Mouse (Mus musculus) retina, postnatal 7 days (tissue): ENCODE measurements around the gene Wdr26.

Experiments used
- DNase-seq: peaks from one replicate; pipeline ENCODE4 v3.0.0-alpha.2; 2012; ENCODE audit warnings: low read depth, low spot score

Gene Wdr26

DNA sequence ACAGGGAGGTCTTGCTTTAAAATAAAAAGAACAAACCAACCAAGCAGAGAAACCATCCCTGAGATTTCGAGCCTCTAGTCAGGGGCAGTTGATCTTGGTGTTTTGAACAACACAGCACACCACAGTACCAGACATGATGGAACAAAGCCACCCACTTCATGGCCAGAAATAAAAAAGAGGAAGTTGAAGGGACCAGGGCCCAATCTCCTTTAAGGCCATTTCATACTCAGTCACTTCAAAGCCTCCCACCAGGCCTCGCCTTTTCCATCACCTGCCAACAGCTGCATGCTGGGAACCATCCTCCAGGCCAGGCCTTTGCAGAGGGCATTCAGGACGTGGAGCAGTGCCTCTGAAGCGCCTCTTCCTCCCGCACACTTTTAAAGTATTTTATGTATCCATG lies 25.5 kb upstream of the Wdr26 start:
- DNase-seq, result no peak

DNA sequence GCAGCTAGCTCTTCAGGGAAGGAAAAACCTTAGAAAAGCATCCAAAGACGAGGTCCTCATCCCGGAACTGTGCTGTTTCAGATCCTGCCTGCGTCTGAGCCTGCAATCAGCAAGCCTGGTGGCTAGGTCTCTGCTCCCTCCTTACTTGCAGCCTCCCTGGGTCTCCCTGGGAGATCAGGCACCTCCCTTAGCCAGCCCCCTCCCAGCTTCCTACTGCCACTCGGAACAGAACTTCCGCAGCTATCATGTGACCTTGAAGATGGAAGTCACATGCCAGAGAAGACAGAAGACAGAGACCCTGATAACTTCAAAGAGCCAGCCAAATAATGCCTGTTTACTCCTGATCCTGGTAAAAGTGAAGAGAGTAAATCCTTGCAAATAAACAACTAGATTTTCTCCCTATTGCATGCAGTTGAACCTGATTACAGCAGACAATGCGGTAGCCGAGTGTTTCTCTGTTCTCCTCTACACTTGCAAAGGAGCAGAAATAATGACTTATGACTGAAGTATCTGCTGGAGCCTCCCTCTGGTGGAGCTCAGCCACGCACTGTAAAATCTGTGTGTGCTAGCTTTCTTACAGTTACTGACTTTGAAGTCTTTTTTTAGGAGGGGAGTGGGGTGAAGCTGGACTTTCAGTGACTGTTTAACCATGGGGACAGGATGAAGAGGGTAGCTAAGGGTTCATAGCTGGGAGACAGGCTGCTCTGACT lies 22.7 kb upstream of the Wdr26 start:
- DNase-seq, result no peak

DNA sequence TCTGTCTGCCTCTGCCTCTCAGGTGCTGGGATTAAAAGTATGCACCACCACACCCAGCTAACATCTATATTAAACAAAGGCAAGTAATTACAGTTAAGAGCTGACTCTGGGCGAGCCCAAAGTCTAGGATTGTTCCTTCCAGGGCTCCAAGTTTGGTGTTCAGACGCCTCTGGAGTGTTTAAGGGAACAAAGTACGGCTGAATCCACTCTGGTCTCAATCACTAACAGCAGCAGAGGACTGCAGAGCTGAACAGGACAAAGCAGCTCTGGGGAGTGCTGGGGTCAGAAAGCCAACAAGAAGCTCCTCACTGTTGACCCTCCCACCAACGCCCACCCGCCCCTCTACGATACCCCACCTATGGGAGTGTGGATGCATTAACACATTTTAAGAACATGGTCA lies 21.9 kb upstream of the Wdr26 start:
- DNase-seq, result no peak

DNA sequence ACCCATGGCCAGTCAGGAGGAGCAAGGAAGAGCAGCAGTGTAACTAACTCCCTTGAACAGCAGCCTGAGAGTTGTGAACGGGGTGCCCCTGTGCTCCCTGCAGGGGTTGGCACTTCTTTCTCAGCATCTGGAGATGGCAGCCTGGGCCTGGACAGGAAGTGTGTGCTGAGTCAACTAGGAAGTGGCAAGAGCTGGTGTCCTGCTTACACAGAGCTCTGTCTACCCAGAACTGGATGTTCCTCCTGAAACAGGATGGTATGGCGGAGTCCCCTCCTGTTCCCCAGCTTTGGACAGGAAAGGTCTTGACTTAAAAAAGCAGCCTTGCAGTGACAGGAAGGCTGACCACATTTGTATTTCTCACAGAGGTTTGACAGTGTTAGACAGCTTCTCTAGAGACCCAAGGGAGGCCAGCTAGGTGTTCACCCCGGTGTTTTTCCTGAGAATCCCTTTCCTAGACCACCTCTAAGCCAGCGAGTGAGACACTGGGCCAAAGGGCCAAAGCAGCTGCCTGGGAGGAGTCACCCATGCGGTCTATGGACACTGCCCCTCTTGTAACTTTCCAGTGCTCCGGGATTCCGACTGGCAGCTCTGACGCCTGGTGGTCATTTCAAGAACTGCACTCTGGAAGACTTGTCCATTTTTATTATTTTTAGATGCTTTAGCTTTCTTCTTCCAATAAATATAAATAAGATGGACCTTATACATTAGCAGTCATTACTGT lies 20.7 kb upstream of the Wdr26 start:
- DNase-seq, result peak; percentile 53

DNA sequence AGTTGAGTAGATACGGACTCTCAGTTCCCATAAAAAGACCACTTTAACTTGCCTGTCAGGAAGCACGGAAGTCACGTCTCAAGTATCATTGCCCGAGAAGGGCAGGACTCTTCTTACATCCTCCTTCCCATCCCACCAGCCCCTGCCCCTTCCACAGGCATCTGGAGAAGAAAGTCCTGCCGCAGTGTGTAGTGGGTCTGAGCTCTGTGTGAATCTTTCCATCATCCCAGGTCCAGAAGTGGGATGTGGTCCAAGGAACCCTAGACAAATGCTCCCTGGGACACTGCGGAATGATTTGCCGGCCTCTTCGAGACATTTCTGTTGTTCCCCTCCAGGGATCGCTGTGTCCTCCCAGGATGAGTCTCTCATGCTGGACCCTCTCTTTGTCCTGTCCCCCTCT lies 20.0 kb upstream of the Wdr26 start:
- no peak for DNase-seq

DNA sequence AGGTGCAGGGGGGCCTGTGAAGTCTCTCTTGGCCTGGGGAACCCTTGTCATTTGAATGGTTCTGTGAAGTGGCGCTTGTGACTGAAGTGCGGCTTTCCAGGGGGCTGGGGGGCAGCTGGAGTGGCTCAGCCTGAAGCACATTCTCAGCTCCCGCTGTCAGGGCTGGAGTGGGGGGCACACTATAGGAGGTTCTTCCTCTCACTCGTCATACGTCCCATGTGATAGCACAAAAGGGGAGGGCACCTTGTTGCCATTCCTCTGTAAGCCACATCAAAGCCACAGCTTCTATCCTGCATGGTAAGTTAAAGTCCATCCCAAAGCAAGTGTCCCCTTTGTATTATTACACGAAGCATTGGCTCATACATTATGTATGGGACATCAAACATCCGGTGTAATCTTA lies 19.5 kb upstream of the Wdr26 start:
- no peak for DNase-seq

DNA sequence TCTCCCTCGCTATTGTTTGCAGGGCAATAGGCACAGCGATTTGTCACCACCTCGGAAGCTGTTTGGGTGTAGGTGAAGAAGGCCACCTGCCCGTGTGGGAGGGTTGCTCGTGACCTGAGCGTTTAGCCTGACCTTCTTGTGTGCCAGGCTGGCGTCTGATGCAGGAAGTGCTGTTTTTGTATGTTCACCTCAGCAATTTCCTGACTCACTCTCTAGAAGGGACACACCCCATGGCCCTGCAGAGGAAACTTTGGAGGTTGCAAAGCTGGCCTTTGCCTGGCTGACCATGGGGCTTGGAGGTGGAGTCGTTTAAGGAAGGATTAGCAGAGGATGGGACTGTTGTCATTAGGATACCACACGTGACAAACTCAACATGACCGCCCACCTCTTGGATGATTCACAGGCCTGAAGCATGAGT lies 18.9 kb upstream of the Wdr26 start:
- DNase-seq, result no peak

DNA sequence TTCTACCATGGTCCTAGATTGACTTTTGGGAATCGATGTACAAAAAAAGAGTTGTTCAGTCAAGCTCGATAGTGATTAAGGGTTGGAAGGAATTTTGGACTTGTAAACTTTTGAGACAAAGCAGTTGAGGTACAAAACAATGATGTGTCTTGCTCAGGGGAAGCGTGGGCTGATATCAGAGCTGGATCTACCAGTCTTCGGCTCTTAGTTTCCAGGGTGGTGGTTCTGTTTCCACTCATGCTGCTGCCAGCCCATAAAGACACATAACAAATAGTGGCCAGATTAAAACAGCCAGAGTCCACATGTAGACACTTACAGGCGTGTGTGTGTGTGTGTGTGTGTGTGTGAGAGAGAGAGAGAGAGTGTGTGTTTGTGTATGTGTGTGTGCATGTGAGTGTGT lies 17.2 kb upstream of the Wdr26 start:
- no peak for DNase-seq

DNA sequence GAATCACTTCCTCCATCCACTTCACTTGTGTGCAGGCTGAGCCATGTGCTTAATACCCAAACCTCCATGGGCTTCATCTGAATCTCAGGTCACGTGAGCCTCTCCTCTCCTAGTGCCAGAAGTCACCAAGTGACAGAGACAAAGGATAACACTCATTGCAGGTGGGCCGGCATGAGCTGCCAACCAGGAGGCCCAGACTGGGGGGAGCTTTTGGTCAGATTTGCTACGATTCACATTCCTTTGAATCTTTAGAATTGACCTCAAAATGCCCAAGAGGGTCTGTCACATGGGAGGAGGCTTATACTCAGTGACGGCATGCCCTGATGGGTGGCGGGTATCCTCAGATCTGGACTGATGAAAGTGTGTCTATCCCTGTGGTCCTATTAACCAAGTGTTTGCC lies 16.8 kb upstream of the Wdr26 start:
- no peak for DNase-seq

DNA sequence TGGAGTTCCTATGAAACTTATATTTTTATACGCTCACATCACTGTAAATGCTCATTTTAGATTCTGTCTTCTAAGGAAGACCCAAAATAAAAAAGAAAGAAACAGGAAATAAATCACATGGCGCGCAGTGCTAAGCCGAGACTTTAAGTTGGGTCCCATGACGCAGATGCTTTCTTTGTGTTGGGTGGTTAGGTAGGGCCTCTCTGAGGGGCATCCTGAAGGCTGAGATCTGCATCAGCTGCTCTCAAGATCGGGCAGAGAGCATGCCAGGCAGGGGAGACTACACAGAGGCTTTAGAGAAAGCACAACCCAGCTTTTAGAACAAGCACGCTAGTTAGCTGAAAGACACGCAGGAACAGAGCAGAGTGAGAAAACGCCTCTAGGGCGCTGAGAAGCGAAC lies 16.0 kb upstream of the Wdr26 start:
- DNase-seq, result no peak

DNA sequence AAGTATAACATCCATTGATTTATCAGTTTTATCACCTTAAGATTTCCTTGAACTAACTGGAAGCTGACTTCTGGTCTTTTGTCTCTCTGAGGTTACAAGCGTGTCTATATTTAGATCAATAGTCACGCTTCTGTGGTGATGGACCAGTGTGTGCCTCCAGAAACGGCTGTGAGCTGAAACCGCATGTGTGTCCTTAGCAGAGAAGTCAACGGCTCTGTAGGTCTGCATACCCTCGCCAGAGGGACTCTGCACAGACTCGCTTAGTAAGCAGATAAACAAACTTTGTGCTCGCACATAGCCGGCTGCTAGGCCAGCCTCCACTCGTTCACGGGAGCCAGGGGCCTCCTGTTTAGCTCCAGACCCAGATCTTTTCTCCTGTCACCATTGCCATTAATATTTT lies 15.0 kb upstream of the Wdr26 start:
- no peak for DNase-seq

DNA sequence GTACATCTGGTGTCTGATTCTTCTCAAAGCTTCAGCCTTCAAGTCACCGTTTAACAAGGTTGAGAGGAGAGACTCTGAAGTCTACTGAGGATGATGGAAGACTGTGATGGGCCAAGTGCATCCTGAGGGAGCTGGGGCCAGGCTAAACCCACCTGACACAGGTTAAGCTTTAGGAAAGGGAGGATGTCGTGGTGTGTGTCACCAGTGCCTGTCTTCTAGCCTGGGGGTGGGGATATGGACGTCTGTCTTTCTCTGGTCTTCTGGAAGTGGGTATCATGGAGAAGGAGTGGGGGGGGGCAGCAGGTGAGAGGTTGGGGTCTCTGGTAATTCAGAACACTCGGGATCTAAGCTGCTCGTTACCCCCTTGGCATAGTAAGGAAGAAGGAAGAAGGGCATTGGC lies 13.5 kb upstream of the Wdr26 start:
- DNase-seq, result no peak

DNA sequence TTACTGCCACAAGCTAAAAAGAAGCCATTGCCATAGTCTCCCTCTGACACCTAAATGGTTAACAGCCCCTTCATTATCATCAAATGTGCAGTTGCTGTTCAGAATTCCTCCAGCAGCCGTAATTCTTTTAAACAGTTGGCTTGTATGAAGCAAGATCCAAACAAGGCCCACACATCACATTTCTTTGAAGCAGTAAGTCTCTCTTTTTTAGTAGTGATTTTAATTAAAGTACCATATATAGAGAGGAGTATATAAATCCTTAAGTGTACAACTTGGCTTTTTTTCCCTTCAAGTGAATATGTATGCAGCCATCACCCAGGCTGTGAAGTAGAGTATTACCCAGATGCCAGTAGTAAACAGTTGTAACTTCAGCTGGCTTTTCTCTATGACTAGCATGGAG lies 10.2 kb upstream of the Wdr26 start:
- DNase-seq, result no peak

DNA sequence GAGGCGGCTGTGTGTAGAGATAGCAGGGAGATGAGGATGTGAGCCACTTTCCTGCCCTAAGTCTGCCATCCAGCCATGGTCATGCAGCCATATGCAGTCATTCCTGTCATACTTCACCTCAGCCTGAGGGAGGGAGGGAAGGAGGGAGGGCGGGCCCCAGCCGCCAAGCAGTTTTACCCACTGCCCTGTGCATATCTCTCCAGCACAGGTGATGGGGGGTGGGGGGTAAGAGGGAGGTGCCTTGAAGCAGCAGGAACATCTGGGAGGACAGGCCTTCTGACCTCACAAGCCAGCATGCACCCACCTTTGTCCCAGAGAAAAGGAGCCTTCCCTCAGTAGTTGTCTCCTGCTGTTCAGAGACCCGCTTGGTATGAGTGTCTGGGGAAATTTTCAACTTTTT lies 4.5 kb upstream of the Wdr26 start:
- DNase-seq, result no peak

DNA sequence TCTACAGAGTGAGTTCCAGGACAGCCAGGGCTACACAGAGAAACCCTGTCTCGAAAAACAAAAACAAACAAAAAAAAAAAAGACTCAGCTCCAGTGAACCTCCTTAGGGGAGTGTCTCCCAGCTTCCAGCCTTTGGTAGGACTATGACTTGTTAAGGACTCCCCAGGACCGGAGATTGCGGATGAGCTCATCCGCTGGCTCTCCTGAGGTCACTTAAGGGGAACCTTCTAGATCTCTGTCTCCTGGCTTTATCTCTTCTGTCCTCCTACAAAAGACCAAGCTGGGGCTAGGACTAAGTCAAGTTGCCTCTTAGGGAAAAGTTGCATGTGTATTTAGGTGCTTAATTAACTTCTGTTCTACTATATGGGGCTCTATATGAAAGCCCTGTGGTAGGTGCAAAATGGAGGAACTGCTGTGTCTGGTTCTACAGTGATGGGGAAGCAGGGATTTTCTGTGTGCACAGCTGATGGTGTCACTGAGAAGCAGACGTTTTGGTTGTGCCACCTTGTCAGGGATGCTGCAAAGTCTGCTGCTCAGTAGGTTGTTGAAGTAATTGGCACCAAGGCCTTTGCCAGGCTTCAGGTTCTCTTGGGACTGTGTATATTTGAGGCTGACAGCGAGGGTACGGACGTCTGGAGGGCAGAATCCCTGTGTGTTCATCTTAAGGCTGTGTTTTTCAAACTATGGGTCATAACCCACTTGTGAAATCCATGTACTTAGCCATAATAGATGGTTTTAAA lies 2.7 kb upstream of the Wdr26 start:
- no peak for DNase-seq

DNA sequence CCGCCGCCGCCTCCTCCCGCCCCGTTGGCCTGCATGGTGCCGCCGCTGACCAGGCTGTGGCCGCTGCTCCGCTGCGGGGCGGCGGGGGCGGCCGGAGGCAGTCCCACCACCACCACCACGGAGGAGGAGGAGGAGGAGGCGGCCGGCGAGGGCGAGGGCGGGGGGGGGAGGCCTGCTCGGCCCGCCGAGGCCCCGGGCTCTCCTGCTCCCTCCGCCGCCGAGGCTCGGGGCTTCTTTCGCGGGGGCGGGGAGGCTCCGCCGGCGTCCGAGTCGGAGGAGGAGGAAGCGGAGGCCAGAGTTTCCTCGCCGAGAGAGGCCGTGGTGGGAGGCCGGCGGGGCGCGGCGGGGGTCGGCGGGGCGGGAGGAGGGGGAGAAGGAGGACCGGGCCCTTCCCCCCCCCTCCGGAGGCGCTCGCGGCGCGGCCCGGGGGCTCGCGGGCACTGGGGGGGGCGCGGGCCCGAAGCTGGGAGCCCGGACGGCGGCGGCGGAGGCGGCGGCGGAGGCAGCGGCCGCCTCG lies 340 bp downstream of the Wdr26 start:
- no peak for DNase-seq

DNA sequence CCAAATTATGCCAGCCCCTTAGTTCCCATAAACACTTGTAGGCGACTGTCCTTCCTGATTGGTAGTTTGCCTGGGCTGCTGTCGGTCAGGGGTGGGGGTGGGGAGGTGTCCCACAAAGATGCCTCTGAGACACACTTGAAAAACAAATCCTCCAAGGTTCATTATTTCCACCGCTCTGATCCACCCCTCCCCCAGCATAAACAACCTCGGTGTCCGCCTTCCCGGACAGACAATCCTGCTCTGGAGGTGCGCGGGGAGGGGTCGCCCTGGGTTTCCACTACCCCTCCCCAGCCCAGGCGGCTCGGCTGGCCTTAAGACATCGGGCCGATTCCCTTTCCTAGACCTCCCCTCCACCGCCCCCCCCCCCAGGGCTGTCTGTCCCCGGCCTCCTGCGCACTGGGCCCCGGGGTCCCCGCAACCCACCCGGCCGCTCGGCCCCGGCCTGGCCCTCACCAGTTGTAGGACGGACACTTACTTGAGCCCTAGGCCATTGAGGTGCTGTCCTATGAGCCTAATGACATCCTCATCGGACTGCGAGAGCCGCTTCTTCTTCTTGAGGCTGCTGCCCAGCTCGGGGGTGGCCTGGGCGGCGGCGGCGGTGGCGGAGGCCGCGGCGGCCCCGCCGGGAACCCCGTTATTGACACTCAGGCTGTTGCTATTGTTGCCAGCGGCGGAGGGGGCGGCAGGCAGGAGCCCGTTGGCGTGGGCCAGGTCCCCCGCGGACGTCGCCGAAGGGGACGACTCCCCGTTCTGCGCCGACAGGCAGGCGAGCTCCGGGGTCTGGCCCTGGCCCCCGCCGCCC lies 999 bp downstream of the Wdr26 start:
- DNase-seq, result no peak

DNA sequence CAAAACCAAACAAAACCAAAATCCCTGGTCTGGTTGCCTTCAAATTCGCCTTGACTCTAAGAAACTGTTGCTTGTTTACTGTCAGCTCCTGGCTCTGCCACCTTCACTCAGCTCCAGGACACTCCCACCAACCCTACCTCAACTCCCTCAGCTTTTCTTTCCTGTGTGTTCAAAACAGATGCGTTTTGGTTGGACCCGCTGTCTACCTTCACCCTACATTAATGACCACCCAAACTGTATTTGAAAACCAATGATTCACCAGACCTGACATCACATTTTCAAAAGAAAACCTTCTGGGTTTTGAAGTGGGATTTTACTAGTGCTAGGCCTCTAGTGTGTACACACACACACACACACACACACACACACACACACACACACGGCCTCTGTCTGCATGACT lies 1.7 kb downstream of the Wdr26 start:
- no peak for DNase-seq

DNA sequence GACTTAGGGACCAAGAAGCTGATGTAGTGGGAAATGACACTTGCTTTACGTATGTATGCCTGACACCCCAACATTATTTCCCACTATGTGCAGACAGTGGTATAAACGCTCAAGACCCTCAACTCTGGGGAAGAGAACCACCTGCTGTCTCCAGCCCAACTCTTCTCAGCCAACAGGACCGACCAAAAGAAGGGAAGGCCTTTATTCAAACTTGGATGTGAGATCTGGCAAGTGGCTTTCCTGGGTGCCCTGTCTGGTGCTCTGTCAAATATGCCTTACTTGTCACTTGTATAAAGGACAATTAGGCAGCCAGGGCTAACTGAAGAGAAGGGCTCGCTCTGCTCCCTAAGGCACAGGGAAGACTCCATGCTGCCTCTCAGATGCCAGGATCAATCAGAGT lies 12.4 kb downstream of the Wdr26 start:
- no peak for DNase-seq

DNA sequence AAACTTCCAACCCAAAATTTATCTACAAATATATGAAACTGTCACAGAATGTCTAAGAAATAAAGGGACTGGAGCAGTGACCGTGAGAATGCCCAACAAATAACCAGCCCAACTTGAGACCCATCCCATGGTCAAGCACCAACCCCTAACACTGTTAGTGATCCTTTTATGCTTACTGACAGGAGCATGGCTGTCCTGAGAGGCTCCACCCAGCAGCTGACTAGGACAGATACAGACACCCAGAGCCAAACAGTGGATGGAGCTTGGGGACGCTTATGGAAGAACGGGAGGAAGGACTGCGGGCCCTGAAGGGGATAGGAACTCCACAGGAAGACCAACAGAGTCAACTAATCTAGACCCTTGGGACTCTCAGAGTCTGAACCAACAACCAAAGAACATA lies 22.9 kb downstream of the Wdr26 start:
- DNase-seq, result no peak

DNA sequence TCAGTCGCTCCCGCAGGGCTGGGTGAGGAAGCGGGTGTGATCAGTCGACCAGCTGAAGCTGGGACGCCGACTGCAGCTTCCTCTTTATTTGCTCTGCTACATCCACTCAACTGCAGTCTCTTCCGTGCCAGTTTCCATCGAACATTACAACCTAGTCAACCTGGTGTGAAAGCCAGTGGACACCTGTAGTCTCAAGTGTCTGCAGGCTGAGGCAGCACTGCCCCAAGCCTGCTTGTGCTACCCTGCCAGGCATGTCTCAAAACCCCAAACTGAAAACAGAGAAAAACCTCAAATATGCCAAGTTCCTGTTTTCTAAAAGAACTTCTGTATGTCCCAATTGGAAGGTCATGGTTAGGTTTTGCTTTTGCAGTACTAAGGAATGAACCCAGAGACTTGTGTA lies 41.6 kb downstream of the Wdr26 start:
- DNase-seq, result no peak

DNA sequence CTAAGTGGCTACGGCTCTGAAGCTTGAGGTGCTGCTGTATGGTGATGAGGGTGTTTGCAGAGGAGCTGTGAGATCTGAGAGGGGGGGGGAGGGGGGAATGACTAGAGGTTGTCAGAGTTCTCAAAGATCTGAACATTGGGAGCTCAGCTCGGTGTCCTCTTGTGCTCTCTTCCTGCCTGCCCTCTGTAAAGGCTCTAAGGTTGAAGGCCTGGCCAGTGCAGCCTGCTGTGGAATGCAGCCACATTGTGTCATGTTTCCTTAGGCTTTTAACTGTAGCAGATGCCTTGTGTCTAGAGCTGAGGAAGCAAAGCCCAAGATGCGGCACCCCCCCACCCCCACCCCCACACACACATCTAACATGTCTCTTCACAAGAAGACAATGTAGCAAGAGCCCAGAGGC lies 43.4 kb downstream of the Wdr26 start:
- DNase-seq, result no peak
